Mouse (Mus musculus): Measurements from ENCODE around the gene Amd1. TPM values are rescaled to one million over a fixed set of nuclear protein-coding genes. Genes with fewer than 3 reads are reported as not detected.

Amd1 gene
- total RNA-seq (2014; fragmentation: Nextera tagmentation) (143 and 148 TPM in 2 replicates), total RNA-seq (2017) (169 and 203 TPM in 2 replicates)

DNA sequence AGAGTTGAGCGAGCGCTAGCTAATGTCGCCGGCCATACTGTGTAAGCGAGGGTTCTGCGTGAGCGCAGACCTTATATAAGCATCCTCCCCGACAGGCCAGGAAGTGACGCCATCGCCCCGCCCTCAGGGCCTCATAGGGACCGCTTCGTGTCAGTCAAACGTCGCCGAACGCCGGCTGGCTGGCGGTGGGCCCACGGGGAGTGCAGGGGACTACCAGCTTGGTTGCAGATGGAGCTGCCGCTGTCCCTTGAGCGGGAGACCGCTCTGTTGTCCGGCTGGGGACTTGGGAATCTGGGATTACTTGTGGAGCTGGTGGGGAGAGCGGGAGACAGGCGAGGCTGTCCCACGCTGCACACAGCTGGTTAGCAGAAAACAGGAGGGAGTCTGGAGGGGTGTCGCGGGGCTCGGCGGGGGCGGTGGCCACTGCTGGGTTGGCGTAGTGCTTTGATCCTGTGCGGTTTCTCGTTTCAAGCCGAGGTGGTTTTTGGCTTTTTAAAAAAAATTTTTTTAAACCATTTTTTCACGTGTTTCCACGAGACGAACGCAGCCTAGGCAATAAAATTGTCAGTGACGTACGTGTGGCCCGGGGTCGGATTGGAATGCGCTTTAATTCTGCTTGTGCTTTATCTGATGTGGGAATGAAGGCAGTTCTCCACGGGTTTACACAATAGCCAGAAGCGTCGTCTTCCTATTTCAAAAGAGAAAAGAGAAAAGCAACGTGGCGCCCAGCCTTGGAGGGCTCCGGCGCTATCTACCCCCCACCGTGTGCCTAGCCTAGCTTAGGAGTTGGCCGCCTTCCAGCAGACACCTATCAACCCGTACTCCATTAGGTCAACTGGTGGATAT, at the start of gene Amd1:
Amd1 (minus strand) TSS at position 47 of the 846 bp plus-strand sequence.
- peak; percentile 87 for ATAC-seq (replicated peaks; ENCODE audit: poor library complexity, severe bottlenecking)

DNA sequence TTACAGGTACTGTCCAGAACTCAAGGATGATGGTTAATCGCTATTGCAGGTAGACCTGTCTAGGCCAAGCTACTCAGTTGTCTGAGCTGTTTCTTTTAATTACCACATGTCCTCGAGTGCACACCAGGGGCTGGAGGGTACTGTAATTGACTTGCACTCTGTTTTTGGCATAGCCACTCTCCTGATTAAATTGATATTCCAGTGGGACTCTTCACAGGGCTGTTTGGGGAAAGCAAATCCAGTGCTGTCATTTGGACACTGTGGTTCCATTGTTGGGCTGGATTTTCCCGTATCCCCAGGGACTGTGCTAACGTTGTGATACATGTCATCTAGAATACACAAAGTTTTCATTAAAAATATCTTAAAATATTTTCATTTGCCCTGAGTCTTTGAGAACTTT, 49.2 kb upstream of the Amd1 start:
- no peak for ATAC-seq (replicated peaks; ENCODE audit: poor library complexity, severe bottlenecking)

DNA sequence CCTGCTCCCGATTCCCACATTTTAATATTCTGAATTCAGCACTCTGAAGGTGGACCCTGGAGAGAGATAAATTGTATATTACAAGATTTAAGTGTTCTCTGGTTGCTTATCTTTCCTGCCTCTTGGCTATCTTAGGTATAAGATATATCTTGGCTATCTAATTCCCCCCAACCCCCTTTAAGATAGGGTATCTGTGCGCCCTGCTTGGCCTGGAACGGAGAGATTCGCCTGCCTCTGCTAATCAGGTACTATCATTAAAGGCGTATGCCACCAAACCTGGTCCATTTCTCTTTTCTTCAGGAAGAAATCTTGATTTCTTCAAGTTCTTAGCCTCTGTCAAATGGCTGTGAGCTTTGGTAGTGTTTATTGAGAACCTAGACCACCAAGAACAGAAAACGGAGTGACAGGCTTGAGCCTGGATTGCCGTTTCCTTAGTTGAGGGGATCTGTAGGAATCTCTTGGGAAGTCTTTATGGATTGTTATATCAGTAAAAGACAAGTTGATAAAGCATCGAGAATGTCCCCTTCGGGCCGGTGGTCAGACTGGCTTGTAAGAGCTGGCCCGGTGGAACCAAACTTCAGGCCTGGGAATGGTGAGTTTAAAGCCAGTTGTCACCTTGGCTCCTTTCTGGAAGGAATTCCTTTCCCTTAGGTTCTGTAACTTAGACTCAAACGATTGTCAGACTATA, 48.4 kb upstream of the Amd1 start:
- no peak for ATAC-seq (replicated peaks; ENCODE audit: poor library complexity, severe bottlenecking)

DNA sequence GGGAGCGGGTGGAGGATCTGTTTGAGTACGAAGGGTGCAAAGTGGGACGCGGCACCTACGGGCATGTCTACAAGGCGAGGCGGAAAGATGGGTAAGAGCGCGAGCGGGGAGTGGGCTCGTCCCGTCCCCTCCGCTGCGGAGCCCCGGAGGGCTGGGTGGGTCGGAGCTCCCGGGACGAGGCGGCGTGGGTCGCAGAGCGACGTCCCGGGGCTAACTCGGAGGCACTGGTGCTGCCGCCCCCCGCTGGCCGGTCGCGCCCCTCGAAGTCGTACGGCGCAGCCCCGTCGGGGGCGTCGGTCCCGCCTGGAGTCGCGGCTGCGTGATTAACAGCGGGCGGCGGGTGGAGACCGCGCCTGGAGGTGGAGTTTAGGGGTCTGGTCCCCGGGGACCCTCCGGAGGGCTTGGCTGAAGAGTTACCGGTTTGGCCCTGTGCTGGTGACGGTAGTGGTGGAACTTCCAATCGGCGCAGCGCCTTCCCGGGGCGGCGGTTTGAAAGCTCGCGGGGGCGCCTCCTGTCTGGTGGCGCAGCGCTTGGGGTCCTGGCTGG, 47.7 kb upstream of the Amd1 start:
- peak; percentile 13 for ATAC-seq (replicated peaks; ENCODE audit: poor library complexity, severe bottlenecking)

DNA sequence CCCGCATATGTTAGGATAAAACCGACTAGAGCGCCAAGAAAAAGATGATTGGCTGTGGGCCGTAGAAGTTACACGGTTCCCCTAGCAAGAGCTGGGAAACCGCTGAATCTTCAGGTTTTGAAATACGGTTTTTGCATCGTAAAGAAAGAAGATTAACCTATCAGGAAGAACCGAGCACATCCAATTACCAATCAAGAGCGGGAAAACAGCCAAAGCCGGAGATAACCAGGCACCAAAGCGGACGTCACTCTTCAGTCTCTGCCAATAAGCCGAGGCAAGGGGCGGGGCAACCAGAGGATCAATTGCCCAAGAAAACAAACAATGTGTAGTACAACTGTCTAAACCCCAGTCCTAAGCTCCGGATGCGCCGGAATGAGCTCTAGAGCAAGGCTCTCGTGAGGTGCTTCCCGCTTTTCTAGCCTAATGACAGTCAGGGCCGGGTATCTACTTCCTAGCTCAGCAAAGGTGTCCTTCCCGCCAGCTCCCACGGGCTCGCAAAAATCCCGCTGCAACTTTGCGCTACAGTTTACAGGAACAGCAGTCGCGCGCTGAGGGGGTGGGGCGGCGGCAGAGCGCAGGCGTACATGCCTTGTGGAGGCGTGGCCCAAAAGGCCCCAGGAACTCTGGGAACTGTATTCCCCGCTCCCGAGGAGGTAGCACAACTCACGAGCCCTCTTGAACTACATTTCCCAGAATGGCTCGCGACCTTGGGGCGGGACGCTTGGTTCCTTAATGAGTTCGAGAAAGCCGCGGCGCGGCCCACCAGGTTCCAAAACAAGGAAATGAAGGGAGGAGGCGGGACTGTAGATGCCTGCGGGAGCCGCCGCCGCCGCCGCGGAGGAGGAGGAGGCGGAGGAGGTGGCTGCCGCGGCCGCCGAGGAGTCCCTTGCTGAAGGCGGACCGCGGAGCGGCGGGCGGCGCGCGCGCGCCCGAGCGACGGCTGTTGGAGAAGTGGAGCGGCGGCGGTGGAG, 46.9 kb upstream of the Amd1 start:
- ATAC-seq (replicated peaks; ENCODE audit: poor library complexity, severe bottlenecking) = peak; percentile 77

DNA sequence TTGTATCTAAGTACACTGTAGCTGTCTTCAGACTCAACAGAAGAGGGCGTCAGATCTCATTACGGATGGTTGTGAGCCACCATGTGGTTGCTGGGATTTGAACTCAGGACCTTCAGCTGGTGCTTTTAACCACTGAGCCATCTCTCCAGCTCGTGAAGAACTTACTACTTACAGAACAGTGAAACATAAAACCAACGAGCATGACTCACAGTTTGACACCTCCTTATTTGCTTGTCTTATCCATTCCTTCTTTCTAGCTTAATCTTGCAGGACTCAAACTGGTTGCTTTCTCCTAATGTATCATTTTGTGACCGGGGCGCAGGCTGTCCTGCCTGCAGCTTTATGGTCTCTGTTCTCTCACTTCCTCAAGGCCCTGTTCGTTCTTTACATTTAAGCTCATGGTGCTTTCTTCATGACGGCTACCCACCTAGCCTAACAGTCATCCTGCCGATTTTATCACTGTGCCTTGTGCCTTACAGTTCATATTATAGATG, 45.5 kb upstream of the Amd1 start:
- no peak for ATAC-seq (replicated peaks; ENCODE audit: poor library complexity, severe bottlenecking)

DNA sequence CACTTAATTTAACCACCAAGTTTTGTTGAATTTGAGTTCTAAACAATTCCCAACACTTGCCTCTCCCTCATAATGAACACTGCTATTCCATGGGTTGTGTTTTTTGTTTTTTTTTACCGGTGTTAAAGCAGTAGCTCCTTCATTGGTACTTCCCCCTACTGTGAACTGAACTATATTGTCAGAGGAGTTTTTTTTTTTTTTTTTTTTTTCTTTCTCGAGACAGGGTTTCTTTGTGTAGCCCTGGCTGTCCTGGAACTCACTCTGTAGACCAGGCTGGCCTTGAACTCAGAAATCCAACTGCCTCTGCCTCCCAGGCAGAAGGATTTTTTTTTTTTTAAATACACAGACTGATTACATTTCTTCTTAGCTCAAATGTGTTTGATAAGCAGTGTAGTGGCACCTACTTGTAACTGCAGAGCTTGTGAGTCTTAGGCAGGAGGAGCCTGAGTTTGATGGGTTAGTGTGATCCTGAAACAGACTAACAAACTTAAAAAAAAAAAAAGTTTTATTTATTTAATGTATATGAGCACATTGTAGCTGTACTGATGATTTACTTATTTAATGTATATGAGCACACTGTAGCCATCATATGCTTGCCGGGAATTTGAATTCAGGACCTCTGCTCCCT, 44.9 kb upstream of the Amd1 start:
- ATAC-seq (replicated peaks; ENCODE audit: poor library complexity, severe bottlenecking) = no peak

DNA sequence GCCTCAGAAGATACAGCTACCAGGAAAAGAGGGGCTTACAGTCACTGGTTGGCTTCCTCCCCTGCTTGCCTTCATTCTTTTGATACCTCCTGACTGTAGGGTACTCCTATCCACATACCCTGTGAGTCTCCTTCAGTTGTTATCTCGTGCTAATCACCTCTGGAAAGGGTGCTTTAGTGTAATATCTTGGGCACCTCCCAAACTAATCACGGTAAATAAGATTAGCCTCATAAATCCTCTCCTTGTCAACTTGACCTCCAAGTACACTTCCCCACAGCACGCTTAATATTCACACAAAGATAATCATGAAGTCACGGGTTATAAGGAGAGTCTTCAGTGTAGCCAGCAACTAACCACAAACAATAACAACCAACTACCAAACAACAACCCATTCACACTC, 40.0 kb upstream of the Amd1 start:
- no peak for ATAC-seq (replicated peaks; ENCODE audit: poor library complexity, severe bottlenecking)

DNA sequence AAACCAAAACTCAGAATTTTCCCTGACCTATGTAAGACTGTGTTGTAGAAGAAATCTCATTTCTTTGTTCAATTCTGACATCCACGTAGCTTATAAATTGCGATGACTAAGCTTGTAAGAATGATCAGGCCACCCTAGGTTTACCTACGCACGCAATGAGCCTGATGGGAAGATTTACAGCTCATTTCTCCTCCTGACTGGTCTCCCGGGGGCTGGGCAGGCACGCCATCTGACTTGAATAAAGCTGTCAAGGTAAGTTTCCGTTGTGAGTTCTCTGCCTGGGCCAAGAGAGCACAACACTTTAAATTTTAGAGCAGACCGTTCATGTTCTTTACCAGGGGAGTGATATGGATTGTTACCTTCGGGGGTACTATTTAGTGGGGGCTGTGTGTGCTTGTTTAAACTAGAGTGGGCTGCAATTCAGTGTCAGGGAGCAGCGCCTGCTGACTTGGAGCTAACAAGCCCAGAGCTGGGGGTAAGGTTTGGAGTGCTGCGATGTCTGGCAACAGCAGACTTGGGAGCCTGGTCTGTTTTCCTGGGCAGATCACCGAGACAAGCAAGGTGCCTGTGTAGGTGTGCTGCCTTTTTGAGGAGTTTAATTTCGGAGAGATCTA, 37.5 kb upstream of the Amd1 start, which contains the start of gene Cdk19:
Cdk19 (plus strand) TSS at position 214 of the 614 bp plus-strand sequence.
- ATAC-seq (replicated peaks; ENCODE audit: poor library complexity, severe bottlenecking) = no peak

DNA sequence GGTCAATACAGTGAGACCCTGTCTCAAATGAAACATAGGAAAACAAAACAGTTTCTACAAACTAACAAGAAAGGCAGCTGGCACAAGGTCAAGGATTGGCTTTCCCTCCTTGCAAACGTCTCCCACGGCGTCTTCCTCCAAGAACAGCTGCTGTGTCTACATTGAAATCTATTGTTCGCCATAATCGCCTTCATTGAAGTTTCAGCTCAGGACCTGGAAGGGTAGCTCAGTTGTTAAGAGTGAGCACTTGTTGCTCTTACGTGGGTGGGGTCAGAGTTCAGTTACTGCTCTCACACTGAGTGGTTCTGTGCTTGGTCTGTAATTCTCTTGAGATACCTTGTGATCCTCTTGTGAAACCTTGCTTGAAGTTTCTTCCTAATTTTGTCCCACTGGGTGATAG, 30.9 kb upstream of the Amd1 start:
- ATAC-seq (replicated peaks; ENCODE audit: poor library complexity, severe bottlenecking) = no peak

DNA sequence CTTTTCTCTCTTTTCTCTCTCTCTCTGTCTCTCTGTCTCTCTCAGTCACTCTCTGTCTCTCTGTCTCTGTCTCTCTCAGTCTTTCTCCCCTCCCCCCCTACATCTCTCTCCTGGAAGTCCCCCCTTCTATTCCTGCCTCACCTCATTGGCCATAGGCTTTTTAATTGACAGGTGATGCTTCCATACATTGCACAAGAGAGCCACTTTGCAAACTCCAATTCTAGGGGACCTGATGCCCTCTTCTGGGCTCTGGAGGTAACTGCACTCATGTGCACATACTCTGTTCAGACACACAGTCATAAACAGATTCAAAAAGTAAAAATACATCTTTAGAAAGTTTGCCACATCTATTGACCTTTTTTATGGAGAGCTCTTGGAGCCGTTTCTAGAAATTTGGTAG, 28.3 kb upstream of the Amd1 start:
- ATAC-seq (replicated peaks; ENCODE audit: poor library complexity, severe bottlenecking) = no peak

DNA sequence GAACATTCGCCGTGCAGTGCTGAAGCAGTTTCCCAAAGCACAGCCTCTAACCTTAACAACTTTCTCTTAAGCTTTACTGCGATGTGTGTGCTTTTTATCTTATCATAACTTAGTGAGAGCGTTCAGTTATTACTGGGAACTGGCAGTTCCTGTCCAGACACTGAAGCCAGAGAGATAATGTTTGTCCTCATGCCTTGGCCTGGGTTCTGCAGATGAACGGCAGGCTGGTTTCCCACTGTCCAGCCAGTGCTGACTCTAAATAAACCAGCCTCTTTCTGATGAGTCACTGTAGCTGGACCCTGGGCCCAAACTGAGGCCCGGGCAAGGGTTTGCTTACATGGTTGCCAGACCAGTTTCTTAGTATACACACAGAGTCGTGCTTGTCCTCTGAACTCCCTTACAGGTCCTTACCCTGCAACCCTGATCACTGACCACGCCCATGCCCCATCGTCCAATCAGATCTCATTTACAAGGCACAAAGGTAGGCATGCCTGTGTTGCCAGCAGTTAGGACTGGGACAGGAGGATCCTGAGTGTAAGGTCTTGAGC, 26.1 kb upstream of the Amd1 start:
- ATAC-seq (replicated peaks; ENCODE audit: poor library complexity, severe bottlenecking) = no peak

DNA sequence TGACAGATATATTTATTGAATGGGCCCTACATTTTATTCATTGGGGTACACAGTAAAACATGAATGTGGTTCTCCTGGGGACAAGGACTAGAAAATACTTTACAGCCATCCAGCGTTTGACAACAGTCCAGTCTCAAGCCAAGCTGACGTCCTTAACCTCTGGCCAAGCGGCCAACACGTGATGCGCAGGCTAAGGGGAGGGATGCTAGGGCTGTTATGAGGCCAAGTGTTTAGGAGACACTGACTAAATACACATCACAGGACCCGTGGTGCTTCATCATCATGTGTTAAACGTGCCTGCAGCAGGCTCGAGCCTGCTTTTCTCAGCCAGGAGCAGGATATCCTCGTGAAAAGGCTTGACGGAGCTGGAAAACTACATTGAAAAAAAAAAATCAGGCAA, 18.3 kb upstream of the Amd1 start:
- no peak for ATAC-seq (replicated peaks; ENCODE audit: poor library complexity, severe bottlenecking)

DNA sequence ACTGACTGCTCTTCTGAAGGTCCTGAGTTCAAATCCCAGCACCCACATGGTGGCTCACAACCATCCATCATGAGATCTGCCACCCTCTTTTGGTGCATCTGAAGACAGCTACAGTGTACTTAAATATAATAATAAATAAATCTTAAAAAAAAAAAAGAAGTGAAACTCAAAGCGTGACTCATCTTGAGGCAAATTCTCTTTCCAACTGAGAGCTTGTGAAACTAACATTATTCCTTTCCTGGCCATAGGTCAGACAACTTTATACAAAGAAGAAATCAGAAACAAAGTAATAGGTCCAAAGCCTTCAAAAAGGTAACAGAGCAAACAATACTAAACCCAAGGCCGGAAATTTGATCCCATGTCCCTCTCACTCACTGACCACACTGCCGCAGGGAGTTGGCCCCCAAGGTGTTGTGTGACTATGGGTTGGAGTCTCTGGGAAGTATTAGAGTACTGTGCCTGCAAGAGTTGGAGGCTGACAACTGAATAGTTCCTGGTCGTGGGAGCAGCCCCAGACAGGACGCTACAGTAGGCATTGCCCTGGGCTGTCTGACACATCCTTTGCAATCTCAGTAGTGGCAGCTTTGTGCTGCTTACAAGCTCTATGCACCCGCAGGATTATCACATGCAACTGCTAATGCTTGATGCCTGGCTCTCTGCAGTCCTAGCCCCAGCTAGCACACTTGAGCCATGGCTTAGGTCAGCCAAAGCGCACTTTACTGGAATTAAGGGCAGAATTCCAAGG, 15.0 kb upstream of the Amd1 start:
- peak; percentile 85 for ATAC-seq (replicated peaks; ENCODE audit: poor library complexity, severe bottlenecking)

DNA sequence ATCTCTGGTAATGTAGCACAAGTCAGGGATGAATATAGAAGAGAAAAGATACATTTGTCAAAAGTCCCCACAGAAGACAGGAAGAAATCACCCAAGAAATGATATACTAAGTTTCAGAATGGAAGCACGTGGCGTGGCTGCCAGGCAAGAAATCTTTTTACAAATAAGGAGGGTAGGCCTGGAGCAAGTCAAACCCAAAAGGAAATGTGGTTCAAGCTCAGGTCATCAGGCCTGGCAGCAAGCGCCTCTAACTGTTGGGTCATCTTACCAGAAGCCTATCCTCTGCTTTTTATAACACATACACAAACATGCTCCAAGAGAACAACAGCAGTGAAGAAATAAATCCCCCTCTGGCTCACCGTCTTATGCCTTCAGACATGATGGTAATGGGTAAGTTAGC, 10.8 kb upstream of the Amd1 start:
- ATAC-seq (replicated peaks; ENCODE audit: poor library complexity, severe bottlenecking) = no peak

DNA sequence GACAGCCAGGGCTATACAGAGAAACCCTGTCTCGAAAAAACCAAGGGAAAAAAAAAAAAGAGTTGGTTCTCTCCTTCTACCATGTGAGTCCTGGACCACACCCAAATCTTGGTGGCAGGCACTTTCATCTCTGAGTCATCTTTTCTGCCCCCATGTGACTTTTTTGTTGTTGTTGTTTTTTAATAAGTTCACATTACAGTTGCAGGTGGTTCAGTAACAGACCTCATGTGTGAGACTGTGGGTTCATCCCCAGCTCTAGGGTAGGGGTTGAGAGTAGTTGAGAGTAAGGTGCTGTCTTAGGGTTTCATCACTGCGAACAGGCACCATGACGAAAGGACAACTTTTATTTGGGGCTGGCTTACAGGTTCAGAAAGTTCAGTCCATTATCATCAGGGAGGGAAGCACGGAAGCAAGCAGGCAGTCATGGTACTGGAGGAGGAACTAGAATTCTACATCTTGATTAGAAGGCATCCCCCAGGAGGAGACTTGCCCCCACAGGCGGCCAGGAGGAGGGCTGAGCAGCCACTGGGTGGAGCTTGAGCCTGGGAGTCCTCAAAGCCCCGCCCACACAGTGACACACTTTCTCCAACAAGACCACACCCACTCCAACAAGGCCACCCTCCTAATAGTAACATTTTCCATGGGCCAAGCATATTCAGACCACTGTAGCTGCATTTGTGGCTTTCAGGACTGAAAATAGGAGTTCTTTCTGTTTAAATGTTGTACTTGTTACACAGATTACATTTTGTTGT, 8.1 kb upstream of the Amd1 start:
- ATAC-seq (replicated peaks; ENCODE audit: poor library complexity, severe bottlenecking) = peak; percentile 99

DNA sequence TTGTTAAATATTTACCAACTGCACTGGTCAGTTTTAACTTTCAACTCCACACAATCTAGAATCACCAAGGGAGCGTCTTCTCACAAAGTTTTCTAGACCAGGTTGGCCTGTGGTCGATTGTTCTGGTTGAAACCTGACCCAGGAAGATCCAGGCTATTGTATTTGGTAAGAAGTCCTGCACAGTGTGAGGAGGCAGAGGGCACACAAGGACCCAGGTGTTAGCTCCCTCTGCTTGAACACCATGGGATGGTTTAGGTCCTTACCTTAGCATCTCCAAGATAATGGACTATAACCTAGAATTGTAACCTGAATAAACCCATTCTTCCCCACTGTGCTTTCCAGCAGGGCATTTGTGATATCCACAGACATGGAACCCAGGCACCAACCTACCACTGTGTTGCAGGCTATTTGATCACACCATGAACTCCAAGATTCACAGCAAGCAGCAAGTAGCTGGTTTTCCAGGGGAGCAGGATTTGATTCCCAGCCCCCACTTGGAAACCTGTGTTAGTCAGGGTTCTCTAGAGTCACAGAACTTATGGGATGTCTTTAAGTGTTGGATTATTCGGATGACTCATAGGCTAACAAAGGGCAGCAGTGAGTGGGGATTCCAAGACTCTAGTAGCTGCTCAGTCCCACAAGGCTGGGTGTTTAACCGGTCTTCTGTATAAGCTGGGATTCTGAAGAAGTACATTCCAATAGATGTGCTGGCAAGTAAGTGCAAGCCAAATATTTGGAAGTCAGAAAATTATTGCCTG, 6.0 kb upstream of the Amd1 start:
- no peak for ATAC-seq (replicated peaks; ENCODE audit: poor library complexity, severe bottlenecking)

All from granulocyte monocyte progenitor cell, adult 5-6 weeks (primary cell).